Mouse (Mus musculus) midbrain, embryonic 13.5 days (tissue): ENCODE results near the gene Palld. TPM values are rescaled to one million over a fixed set of nuclear protein-coding genes. Genes with fewer than 3 reads are reported as not detected.

Experiments used
- ATAC-seq: fragments of 200-750 bp; cut with Nextera tagmentation; 2 replicates; pipeline ENCODE4 v1.8.0; 2017; ENCODE audit warnings: mild to moderate bottlenecking, moderate TSS enrichment, moderate library complexity
- H3K27ac ChIP-seq: fragments of 300-500 bp; sonication (generic); 2 replicates; pipeline ENCODE4 v1.5.1; 2015; ENCODE audit warnings: inconsistent platforms, mild to moderate bottlenecking, moderate library complexity
- H3K27me3 ChIP-seq: fragments of 300-500 bp; sonication (generic); 2 replicates; pipeline ENCODE4 v1.6.1; 2015; ENCODE audit warnings: mild to moderate bottlenecking, inconsistent platforms
- H3K36me3 ChIP-seq: fragments of 300-500 bp; sonication (generic); 2 replicates; pipeline ENCODE4 v1.6.1; 2015; ENCODE audit warnings: mild to moderate bottlenecking, inconsistent platforms
- H3K4me1 ChIP-seq: fragments of 300-500 bp; sonication (generic); replicated peaks from 2 replicates; pipeline ENCODE4 v1.6.1; 2015; ENCODE audit warnings: inconsistent platforms
- H3K4me2 ChIP-seq: fragments of 300-500 bp; sonication (generic); replicated peaks from 2 replicates; pipeline ENCODE4 v1.6.1; 2015; ENCODE audit warnings: moderate library complexity, mild to moderate bottlenecking, inconsistent platforms
- H3K4me3 ChIP-seq: fragments of 300-500 bp; sonication (generic); replicated peaks from 2 replicates; pipeline ENCODE4 v1.5.1; 2015; ENCODE audit warnings: mild to moderate bottlenecking, inconsistent platforms
- H3K9ac ChIP-seq: fragments of 300-500 bp; sonication (generic); replicated peaks from 2 replicates; pipeline ENCODE4 v1.6.1; 2015; ENCODE audit warnings: mild to moderate bottlenecking, inconsistent platforms
- H3K9me3 ChIP-seq: fragments of 300-500 bp; sonication (generic); 2 replicates; pipeline ENCODE4 v1.6.1; 2016; ENCODE audit warnings: mild to moderate bottlenecking, inconsistent platforms
- WGBS: fragments of 180-500 bp; shearing (Covaris S2); methylation state at CpG from one replicate; pipeline ENCODE4 v1.1.7; 2015; 5-methylcytosine and 5-hydroxymethylcytosine counted together
- polyA plus RNA-seq: library from polyadenylated mRNA; unstranded; fragments of >200 nt; fragmentation: Nextera tagmentation; extraction: Ambion mirVana; gene quantifications from 2 replicates; pipeline ENCODE4 v1.2.1, GENCODE M21; 2015

The Palld gene
- polyA plus RNA-seq, 1 experiment from 2014 or later = 27.6 TPM

- 79% methylated on average over 5 of the region's 5 CpGs for WGBS
- no peak overlapping the region for H3K27ac ChIP-seq
- no peak for ATAC-seq
- H3K4me1 ChIP-seq = no peaks in the 10 kb centered on the region
- no peak overlapping the region for H3K4me3 ChIP-seq
- no peaks in the 10 kb centered on the region for H3K9me3 ChIP-seq
- no peak overlapping the region for H3K9ac ChIP-seq
- H3K36me3 ChIP-seq = no peaks in the 10 kb centered on the region
- H3K27me3 ChIP-seq = no peaks in the 10 kb centered on the region
- no peak overlapping the region for H3K4me2 ChIP-seq
Observed at GRCm38 (mm10) chr8:61769340-61769879, 133.1 kb downstream of the Palld start.

GRCm38 (mm10) chr8:61760190-61760578 is 142.3 kb downstream of the Palld start:
- peaks cover 32% of the 10 kb centered on the region for H3K4me1 ChIP-seq
- H3K27ac ChIP-seq = peak overlapping the region; percentile 61; the same call in 1 of the 2 replicates
- no peaks in the 10 kb centered on the region for H3K36me3 ChIP-seq
- H3K27me3 ChIP-seq = no peaks in the 10 kb centered on the region
- H3K9ac ChIP-seq = peak overlapping the region; percentile 72
- H3K4me2 ChIP-seq = peak overlapping the region; percentile 88
- H3K9me3 ChIP-seq = no peaks in the 10 kb centered on the region
- no peak for ATAC-seq
- H3K4me3 ChIP-seq = peak overlapping the region; percentile 68
- 13% methylated on average over 8 of the region's 8 CpGs for WGBS

- Histone ChIP-seq H3K9me3 (no peaks in the 10 kb centered on the region), H3K4me3 (peak overlapping the region; percentile 68), H3K27me3 (no peaks in the 10 kb centered on the region), H3K4me2 (peak overlapping the region; percentile 88), H3K4me1 (peaks cover 32% of the 10 kb centered on the region), H3K27ac (peak overlapping the region; percentile 61), H3K9ac (peak overlapping the region; percentile 72), H3K36me3 (no peaks in the 10 kb centered on the region)
- ATAC-seq = peak; percentile 94
- WGBS = 0% methylated on average over 44 of the region's 44 CpGs
Observed at GRCm38 (mm10) chr8:61759327-61760189, 142.9 kb downstream of the Palld start.

- H3K4me2 ChIP-seq = peak overlapping the region; percentile 88
Observed at GRCm38 (mm10) chr8:61758686-61759326, 143.7 kb downstream of the Palld start.

GRCm38 (mm10) chr8:61756971-61757965 is 145.2 kb downstream of the Palld start:
- 0 out of 2 replicates have a peak overlapping the region, but pooled peaks have one; percentile 1 for H3K4me3 ChIP-seq
- peaks cover 32% of the 10 kb centered on the region for H3K4me1 ChIP-seq
- peak overlapping the region; percentile 88 for H3K4me2 ChIP-seq
- ATAC-seq = peak; percentile 22; the same call in 1 of the 2 replicates
- no peaks in the 10 kb centered on the region for H3K27me3 ChIP-seq
- WGBS = 42% methylated on average over 18 of the region's 18 CpGs
- no peaks in the 10 kb centered on the region for H3K36me3 ChIP-seq
- H3K9ac ChIP-seq = no peak overlapping the region
- no peaks in the 10 kb centered on the region for H3K9me3 ChIP-seq
- no peak overlapping the region for H3K27ac ChIP-seq

More at GRCm38 (mm10) chr8:61758686-61759326, 143.7 kb downstream of the Palld start:
- Histone ChIP-seq H3K4me1 (peaks cover 32% of the 10 kb centered on the region), H3K27ac (no peak overlapping the region), H3K9me3 (no peaks in the 10 kb centered on the region), H3K9ac (0 out of 2 replicates have a peak overlapping the region, but pooled peaks have one; percentile 16), H3K27me3 (no peaks in the 10 kb centered on the region), H3K36me3 (no peaks in the 10 kb centered on the region), H3K4me3 (peak overlapping the region; percentile 68)
- ATAC-seq = no peak
- WGBS = 11% methylated on average over 8 of the region's 8 CpGs

- Histone ChIP-seq H3K9me3 (no peaks in the 10 kb centered on the region), H3K27ac (no peak overlapping the region), H3K9ac (no peak overlapping the region), H3K4me1 (peaks cover 30% of the 10 kb centered on the region), H3K27me3 (no peaks in the 10 kb centered on the region), H3K4me3 (no peak overlapping the region), H3K4me2 (no peak overlapping the region), H3K36me3 (no peaks in the 10 kb centered on the region)
- ATAC-seq = no peak
- WGBS = 93% methylated on average over 2 of the region's 2 CpGs
Observed at GRCm38 (mm10) chr8:61755186-61755585, 147.3 kb downstream of the Palld start.

GRCm38 (mm10) chr8:61747070-61747469 is 155.4 kb downstream of the Palld start:
- 94% methylated on average over 5 of the region's 5 CpGs for WGBS
- no peak for ATAC-seq
- H3K9me3 ChIP-seq = no peaks in the 10 kb centered on the region
- H3K27ac ChIP-seq = no peak overlapping the region
- peaks cover 21% of the 10 kb centered on the region for H3K4me1 ChIP-seq
- H3K27me3 ChIP-seq = no peaks in the 10 kb centered on the region
- H3K36me3 ChIP-seq = 0 out of 2 replicates have a peak, but pooled peaks cover 6% of the 10 kb centered on the region
- H3K4me2 ChIP-seq = no peak overlapping the region
- no peak overlapping the region for H3K4me3 ChIP-seq
- no peak overlapping the region for H3K9ac ChIP-seq

- Histone ChIP-seq H3K27me3 (no peaks in the 10 kb centered on the region), H3K27ac (no peak overlapping the region), H3K9me3 (no peaks in the 10 kb centered on the region), H3K4me2 (no peak overlapping the region), H3K9ac (no peak overlapping the region), H3K4me3 (no peak overlapping the region), H3K36me3 (0 out of 2 replicates have a peak, but pooled peaks cover 6% of the 10 kb centered on the region), H3K4me1 (peaks cover 21% of the 10 kb centered on the region)
- 0 out of 2 replicates have a peak, but pooled peaks have one; percentile 37 for ATAC-seq
- 64% methylated on average over 10 of the region's 10 CpGs for WGBS
Observed at GRCm38 (mm10) chr8:61745181-61745980, 157.1 kb downstream of the Palld start.

- Histone ChIP-seq H3K4me2 (no peak overlapping the region), H3K4me3 (no peak overlapping the region), H3K9ac (no peak overlapping the region), H3K27ac (no peak overlapping the region), H3K27me3 (no peaks in the 10 kb centered on the region), H3K9me3 (0 out of 2 replicates have a peak, but pooled peaks cover 4% of the 10 kb centered on the region), H3K36me3 (0 out of 2 replicates have a peak, but pooled peaks cover 3% of the 10 kb centered on the region), H3K4me1 (peaks cover 21% of the 10 kb centered on the region)
- WGBS = 88% methylated on average over 6 of the region's 6 CpGs
- no peak for ATAC-seq
Observed at GRCm38 (mm10) chr8:61743764-61744562, 158.5 kb downstream of the Palld start.

GRCm38 (mm10) chr8:61737465-61737864 is 165.0 kb downstream of the Palld start:
- Histone ChIP-seq H3K27ac (no peak overlapping the region), H3K9ac (no peak overlapping the region), H3K36me3 (no peaks in the 10 kb centered on the region; the same call in 1 of the 2 replicates), H3K4me2 (no peak overlapping the region), H3K4me1 (peaks cover 1% of the 10 kb centered on the region; the same call in 1 of the 2 replicates), H3K27me3 (no peaks in the 10 kb centered on the region), H3K4me3 (no peak overlapping the region), H3K9me3 (0 out of 2 replicates have a peak, but pooled peaks cover 4% of the 10 kb centered on the region)
- no peak for ATAC-seq
- 91% methylated on average over 4 of the region's 4 CpGs for WGBS
